Mouse (Mus musculus) thymus, postnatal 25 days (tissue): ENCODE data around the gene Akr1b8.
A peak's percentile ranks its signal among the peaks of the same experiment; 100 is the strongest.
"Not testable (repeated sequence)": the region's sequence is repeated elsewhere in the genome, so short reads cannot be mapped to it uniquely, and the experiment has no call there.

ENCODE experiments used
- DNase-seq: peaks from one replicate; pipeline ENCODE4 v3.0.0; 2022

Gene Akr1b8

GRCm38 (mm10) chr6:34350037-34350699 is 3.8 kb upstream of the Akr1b8 start:
- no peak for DNase-seq

GRCm38 (mm10) chr6:34351481-34351880 is 2.4 kb upstream of the Akr1b8 start:
- DNase-seq = not testable (repeated sequence)

- DNase-seq = no peak
These were observed 1.5 kb upstream of the Akr1b8 start for GRCm38 (mm10) chr6:34352401-34352800.

- no peak for DNase-seq
These were observed 732 bp downstream of the Akr1b8 start for GRCm38 (mm10) chr6:34354354-34355348.

- no peak for DNase-seq
These were observed 1.4 kb downstream of the Akr1b8 start for GRCm38 (mm10) chr6:34355349-34355747.

GRCm38 (mm10) chr6:34355841-34356240 is 1.9 kb downstream of the Akr1b8 start:
- no peak for DNase-seq

- DNase-seq = peak; percentile 37
These were observed 10.6 kb downstream of the Akr1b8 start for GRCm38 (mm10) chr6:34364217-34365136.

- no peak for DNase-seq
These were observed 14.1 kb downstream of the Akr1b8 start for GRCm38 (mm10) chr6:34367998-34368397.

- no peak for DNase-seq
These were observed 16.2 kb downstream of the Akr1b8 start for GRCm38 (mm10) chr6:34370081-34370480.

- peak; percentile 85 for DNase-seq
These were observed 17.9 kb downstream of the Akr1b8 start for GRCm38 (mm10) chr6:34371700-34372351.

GRCm38 (mm10) chr6:34373841-34374240 is 19.9 kb downstream of the Akr1b8 start:
- DNase-seq = peak; percentile 11

- not testable (repeated sequence) for DNase-seq
These were observed 22.0 kb downstream of the Akr1b8 start for GRCm38 (mm10) chr6:34375888-34376287.

GRCm38 (mm10) chr6:34383401-34383800 is 29.5 kb downstream of the Akr1b8 start:
- DNase-seq = no peak

GRCm38 (mm10) chr6:34384110-34384661 is 30.3 kb downstream of the Akr1b8 start, which contains the start of gene Akr1b10:
Gene Akr1b10 (plus strand): TSS chr6:34384218.
- peak; percentile 77 for DNase-seq

- peak; percentile 23 for DNase-seq
These were observed 30.9 kb downstream of the Akr1b8 start for GRCm38 (mm10) chr6:34384701-34385370.

- no peak for DNase-seq
These were observed 34.7 kb downstream of the Akr1b8 start for GRCm38 (mm10) chr6:34388420-34389156.

GRCm38 (mm10) chr6:34395897-34396296 is 42.0 kb downstream of the Akr1b8 start:
- DNase-seq = no peak

GRCm38 (mm10) chr6:34398431-34398830 is 44.5 kb downstream of the Akr1b8 start:
- DNase-seq = no peak

- no peak for DNase-seq
These were observed 45.8 kb downstream of the Akr1b8 start for GRCm38 (mm10) chr6:34399606-34400220.

GRCm38 (mm10) chr6:34400696-34401095 is 46.8 kb downstream of the Akr1b8 start:
- DNase-seq = no peak
